Mouse (Mus musculus) frontal cortex, postnatal 36 days (tissue): Measurements from ENCODE around the gene Ppp1r9b.
A peak's percentile ranks its signal among the peaks of the same experiment; 100 is the strongest.

ENCODE experiments used
- DNase-seq, 2 experiments: peaks; one replicate each; pipeline ENCODE4 v3.0.0; 2022; ENCODE audit warnings: low spot score in 2 of 2

The Ppp1r9b gene

GRCm38 (mm10) chr11:94976199-94976598, 14.6 kb upstream of the Ppp1r9b start, which contains the start of gene Sgca:
Gene Sgca, minus strand, starts transcription at chr11:94976327.
- DNase-seq, result no peak

- no peak for DNase-seq
Measured at GRCm38 (mm10) chr11:94978178-94978915, 12.5 kb upstream of the Ppp1r9b start.

GRCm38 (mm10) chr11:94978947-94979346, 11.9 kb upstream of the Ppp1r9b start:
- peak; percentile 97 to 99 for DNase-seq

- no peak for DNase-seq
Measured at GRCm38 (mm10) chr11:94979462-94980179, 11.2 kb upstream of the Ppp1r9b start.

GRCm38 (mm10) chr11:94985140-94985539, 5.7 kb upstream of the Ppp1r9b start:
- no peak for DNase-seq

- no peak for DNase-seq
Measured at GRCm38 (mm10) chr11:94985822-94986221, 5.0 kb upstream of the Ppp1r9b start.

- no peak for DNase-seq
Measured at GRCm38 (mm10) chr11:94986435-94986834, 4.4 kb upstream of the Ppp1r9b start.

GRCm38 (mm10) chr11:94987341-94987740, 3.5 kb upstream of the Ppp1r9b start:
- no peak for DNase-seq

- DNase-seq, result no peak
Measured at GRCm38 (mm10) chr11:94987851-94988250, 3.0 kb upstream of the Ppp1r9b start.

- no peak for DNase-seq
Measured at GRCm38 (mm10) chr11:94988780-94989561, 1.9 kb upstream of the Ppp1r9b start.

- DNase-seq, result peak; percentile 80 to 90
Measured at GRCm38 (mm10) chr11:94989562-94990017, 1.2 kb upstream of the Ppp1r9b start.

GRCm38 (mm10) chr11:94990102-94990748, 610 bp upstream of the Ppp1r9b start:
- no peak for DNase-seq

- no peak for DNase-seq
Measured at GRCm38 (mm10) chr11:94991641-94992479, 1.0 kb downstream of the Ppp1r9b start.

- no peak for DNase-seq
Measured at GRCm38 (mm10) chr11:94992480-94992753, 1.6 kb downstream of the Ppp1r9b start.

- peak in 1 of 2 experiments; percentile 54 for DNase-seq
Measured at GRCm38 (mm10) chr11:94992754-94993606, 2.1 kb downstream of the Ppp1r9b start.

GRCm38 (mm10) chr11:94994208-94994814, 3.5 kb downstream of the Ppp1r9b start:
- no peak for DNase-seq

- no peak for DNase-seq
Measured at GRCm38 (mm10) chr11:94994947-94995772, 4.3 kb downstream of the Ppp1r9b start.

GRCm38 (mm10) chr11:94996101-94996500, 5.3 kb downstream of the Ppp1r9b start:
- no peak for DNase-seq

GRCm38 (mm10) chr11:94996984-94997383, 6.1 kb downstream of the Ppp1r9b start:
- no peak for DNase-seq
